Mouse (Mus musculus) mouse trophoblast stem cell (cell line): Measurements from ENCODE around the gene Lce3a.

ENCODE experiments used
- in situ Hi-C, 2 experiments: fragments of 300-500 bp; cut with MseI, MboI; formaldehyde crosslinking; loops; 2 replicates in 1 of 2; 3 replicates in 1 of 2; pipeline ENCODE4 v1.15.1; 2025

Lce3a gene

GRCm38 (mm10) chr3:92926130-92926529 is at the start of gene Lce3a:
TSS of gene Lce3a (minus strand) at chr3:92926230.
- in situ Hi-C loops, result no loop called here

- in situ Hi-C loops, result no loop called here
These were observed 40.7 kb upstream of the Lce3a start, which contains the start of gene Lce3e for GRCm38 (mm10) chr3:92966761-92967160. TSS of gene Lce3e (plus strand) at chr3:92967061.

- in situ Hi-C loops, result no loop called here
These were observed 31.1 kb upstream of the Lce3a start, which contains the start of gene Lce3d for GRCm38 (mm10) chr3:92957090-92957489. TSS of gene Lce3d (plus strand) at chr3:92957390.

- in situ Hi-C loops, result no loop called here
These were observed 18.2 kb upstream of the Lce3a start, which contains the start of gene Lce3c for GRCm38 (mm10) chr3:92944186-92944585. TSS of gene Lce3c (plus strand) at chr3:92944486.

- in situ Hi-C loops, result no loop called here
These were observed 6.6 kb upstream of the Lce3a start, which contains the start of gene Lce3b for GRCm38 (mm10) chr3:92932679-92933078. TSS of gene Lce3b (plus strand) at chr3:92932979.

- in situ Hi-C loops, result loop anchor here in 1 of 2 experiments (5.0 kb wide), 1 partner anchor 112 kb away; no protein-coding TSS in a partner anchor
These were observed 5.7 kb downstream of the Lce3a start for GRCm38 (mm10) chr3:92920364-92920763.

GRCm38 (mm10) chr3:92907571-92907970 is 18.5 kb downstream of the Lce3a start:
- in situ Hi-C loops, result loop anchor here in 1 of 2 experiments (10.0 kb wide), 1 partner anchor 127 kb away; no protein-coding TSS in a partner anchor

GRCm38 (mm10) chr3:92905182-92905581 is 20.8 kb downstream of the Lce3a start:
- in situ Hi-C loops, result loop anchor here in 1 of 2 experiments (10.0 kb wide), 1 partner anchor 130 kb away; no protein-coding TSS in a partner anchor

- in situ Hi-C loops, result loop anchor here in 1 of 2 experiments (10.0 kb wide), 1 partner anchor 131 kb away; no protein-coding TSS in a partner anchor
These were observed 22.4 kb downstream of the Lce3a start for GRCm38 (mm10) chr3:92903640-92904039.

- in situ Hi-C loops, result loop anchor here in 1 of 2 experiments (10.0 kb wide), 1 partner anchor 132 kb away; no protein-coding TSS in a partner anchor
These were observed 23.0 kb downstream of the Lce3a start for GRCm38 (mm10) chr3:92902992-92903391.

- in situ Hi-C loops, result no loop called here
These were observed 31.5 kb downstream of the Lce3a start for GRCm38 (mm10) chr3:92894489-92894888.

- in situ Hi-C loops, result no loop called here
These were observed 32.0 kb downstream of the Lce3a start for GRCm38 (mm10) chr3:92894063-92894462.
